Mouse (Mus musculus): ENCODE measurements around the gene Epn1.

- no peak for TF ChIP-seq CTCF (conservative IDR thresholded peaks at IDR 0.05; ENCODE audit: low read length)
- no peak for TF ChIP-seq NANOG (IDR thresholded peaks at IDR 0.05; ENCODE audit: borderline replicate concordance, low read length)
Measured at GRCm38 (mm10) chr7:5035628-5036027, 44.4 kb upstream of the Epn1 start.

Measured in E14TG2a.4 (cell line).